Mouse (Mus musculus) megakaryocyte-erythroid progenitor cell, adult 5 weeks (primary cell): ENCODE measurements around the gene Pheta1. TPM values are rescaled to one million over a fixed set of nuclear protein-coding genes. Genes with fewer than 3 reads are reported as not detected.

Source experiments
- polyA plus RNA-seq: library from polyadenylated mRNA; stranded (reverse); fragments of >175 nt; gene quantifications from 2 replicates; pipeline ENCODE4 v1.2.3, GENCODE M21; 2012

Gene Pheta1
- polyA plus RNA-seq = 18.9 and 24.4 TPM in 2 replicates

GRCm38 (mm10) chr5:121848743-121849142, at the start of gene Pheta1:
Gene Pheta1, plus strand, starts transcription at chr5:121848984.

DNA sequence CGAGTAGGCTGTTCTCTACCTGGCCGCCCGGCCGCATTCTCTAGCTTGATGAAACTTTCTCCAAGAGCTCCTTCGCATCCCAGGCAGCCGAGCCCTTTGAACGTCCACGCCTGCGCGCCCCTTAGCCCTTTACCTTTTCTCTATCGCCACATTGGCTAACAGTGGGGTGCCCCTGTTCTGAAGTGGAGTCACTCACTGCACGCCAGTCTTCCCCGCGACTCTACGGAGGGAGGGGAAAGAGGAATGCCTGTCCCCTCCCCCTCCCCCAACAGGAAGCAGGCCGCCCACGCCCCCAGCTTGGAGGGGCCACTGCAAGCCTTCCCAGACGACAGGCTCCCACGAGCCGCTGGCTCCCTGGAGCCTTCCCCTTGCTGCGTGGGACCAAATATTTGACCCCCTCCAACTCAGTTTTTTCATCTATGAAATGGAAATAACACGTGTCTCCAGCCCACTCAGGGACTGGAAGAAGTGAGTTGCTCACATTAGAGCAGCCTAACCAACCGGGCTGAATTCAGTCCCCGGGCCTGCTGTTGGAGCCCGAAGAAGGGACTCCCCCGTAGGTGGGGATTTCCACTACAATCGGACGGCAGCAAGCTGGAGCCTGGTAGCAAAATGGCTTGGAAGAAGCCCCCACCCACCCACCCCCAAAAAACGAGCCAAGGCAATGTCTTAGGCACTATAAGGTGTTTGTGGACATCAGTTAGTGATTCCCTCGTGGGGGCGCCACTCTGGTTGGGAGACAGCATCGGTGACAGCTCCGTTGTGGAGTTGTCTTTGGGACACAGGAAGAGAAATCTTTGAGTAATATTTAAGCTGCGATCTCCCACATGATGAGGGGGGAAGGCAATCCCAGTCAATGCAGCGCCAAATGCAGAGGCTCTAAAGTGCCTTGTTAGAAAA, 11.1 kb upstream of the Pheta1 start, which contains the start of gene Sh2b3:
Gene Sh2b3, minus strand, starts transcription at position 206 of the 900 bp plus-strand sequence.

Other genes starting within 250 kb of the Pheta1 start
- gene Acad12, start 230.0 kb upstream of the Pheta1 start, polyA plus RNA-seq = 1.2 and 1.5 TPM in 2 replicates
- 2.3 and 3.4 TPM in 2 replicates for gene Acad10, start 188.5 kb upstream of the Pheta1 start, polyA plus RNA-seq
- 13.3 and 15.3 TPM in 2 replicates for gene Brap, start 188.4 kb upstream of the Pheta1 start, polyA plus RNA-seq
- gene Atxn2, start 137.6 kb upstream of the Pheta1 start, polyA plus RNA-seq = 47.6 and 52.0 TPM in 2 replicates
- 188 and 211 TPM in 2 replicates for gene Sh2b3, start 11.3 kb upstream of the Pheta1 start, polyA plus RNA-seq
- gene Cux2, start 201.1 kb downstream of the Pheta1 start, polyA plus RNA-seq = 0.43 and 1.8 TPM in 2 replicates